Mouse (Mus musculus): Measurements from ENCODE around the gene Gm49510.

GRCm38 (mm10) chr15:78900585-78901421 lies 1.3 kb downstream of the Gm49510 start:
- TF ChIP-seq CTCF (IDR thresholded peaks at IDR 0.05; ENCODE audit: low read depth) (no peak), EP300 (IDR thresholded peaks at IDR 0.05; ENCODE audit: low read depth) (no peak)

Measured in liver, embryonic 14.5 days (tissue).